ENCODE assay signal across 30 mouse cellular contexts in genomic region chrX:137265956-137266355, GRCm38 (mm10).
"Had no signal": no experiment of that assay in that cellular context is flagged by ENCODE, and none has a peak within 500 bp of the region (broad histone marks: within the 10 kb centered on the region; RNA-seq: fewer than 3 reads in every experiment).

No protein-coding gene starts in this region.

- H3K4me1 ChIP-seq: limb, embryonic 10.5 days; limb, embryonic 12.5 days; limb, embryonic 13.5 days; limb, embryonic 15.5 days; liver, embryonic 12.5 days; liver, embryonic 13.5 days; liver, embryonic 15.5 days; lung, embryonic 15.5 days; megakaryocyte, embryonic 14.5 days; midbrain, embryonic 12.5 days; midbrain, embryonic 13.5 days; midbrain, embryonic 15.5 days had no signal

- H3K36me3 ChIP-seq: limb, embryonic 10.5 days; limb, embryonic 12.5 days; limb, embryonic 13.5 days; limb, embryonic 15.5 days; liver, embryonic 12.5 days; liver, embryonic 13.5 days; liver, embryonic 15.5 days; lung, embryonic 15.5 days; midbrain, embryonic 10.5 days; midbrain, embryonic 12.5 days; midbrain, embryonic 13.5 days; midbrain, embryonic 15.5 days had no signal

- H3K9ac ChIP-seq: limb, embryonic 12.5 days; limb, embryonic 13.5 days; limb, embryonic 15.5 days; liver, embryonic 12.5 days; liver, embryonic 13.5 days; liver, embryonic 14.5 days; liver, embryonic 15.5 days; liver, postnatal 0 days; lung, embryonic 14.5 days; lung, embryonic 15.5 days; midbrain, embryonic 12.5 days; midbrain, embryonic 13.5 days; midbrain, embryonic 15.5 days had no signal

- H3K9me3 ChIP-seq: limb, embryonic 10.5 days; limb, embryonic 12.5 days; limb, embryonic 13.5 days; limb, embryonic 15.5 days; liver, embryonic 12.5 days; liver, embryonic 13.5 days; liver, embryonic 15.5 days; lung, embryonic 15.5 days; megakaryocyte, embryonic 14.5 days; midbrain, embryonic 10.5 days; midbrain, embryonic 12.5 days; midbrain, embryonic 13.5 days; midbrain, embryonic 15.5 days had no signal

- ATAC-seq: liver, embryonic 12.5 days; liver, postnatal 0 days; lung, postnatal 0 days; midbrain, embryonic 13.5 days; midbrain, embryonic 15.5 days; midbrain, embryonic 16.5 days had no signal

- DNase-seq: left cerebral cortex, postnatal 4 days; liver; liver, embryonic 13.5 days; liver, postnatal 0 days; lung, adult 18-20 months; lung, adult 2 months; lung, embryonic 14.5 days; lung, postnatal 10 days; lung, postnatal 14 days; lung, postnatal 36 days; lung, postnatal 4 days had no signal

- H3K27me3 ChIP-seq: limb, embryonic 12.5 days; liver, embryonic 12.5 days; liver, embryonic 13.5 days; liver, embryonic 15.5 days; lung, embryonic 15.5 days; midbrain, embryonic 12.5 days; midbrain, embryonic 13.5 days; midbrain, embryonic 15.5 days had no signal

- H3K4me2 ChIP-seq: limb, embryonic 12.5 days; limb, embryonic 13.5 days; limb, embryonic 15.5 days; liver, embryonic 11.5 days; liver, embryonic 12.5 days; liver, embryonic 13.5 days; liver, embryonic 15.5 days; lung, embryonic 14.5 days; lung, embryonic 15.5 days; midbrain, embryonic 11.5 days; midbrain, embryonic 12.5 days; midbrain, embryonic 13.5 days; midbrain, embryonic 15.5 days had no signal

- H3K4me3 ChIP-seq: limb, embryonic 10.5 days; limb, embryonic 12.5 days; limb, embryonic 13.5 days; limb, embryonic 15.5 days; liver, embryonic 12.5 days; liver, embryonic 13.5 days; liver, embryonic 15.5 days; lung, embryonic 15.5 days; megakaryocyte, embryonic 14.5 days; midbrain, embryonic 10.5 days; midbrain, embryonic 12.5 days; midbrain, embryonic 13.5 days; midbrain, embryonic 15.5 days; myocyte had no signal

- H3K27ac ChIP-seq: limb, embryonic 10.5 days; limb, embryonic 12.5 days; limb, embryonic 13.5 days; limb, embryonic 15.5 days; liver, embryonic 12.5 days; liver, embryonic 13.5 days; liver, embryonic 14.5 days; liver, embryonic 15.5 days; lung, embryonic 15.5 days; macrophage; midbrain, embryonic 10.5 days; midbrain, embryonic 12.5 days; midbrain, embryonic 13.5 days; midbrain, embryonic 15.5 days had no signal
